Mouse (Mus musculus): Measurements from ENCODE around the gene Gm9887. TPM values are rescaled to one million over a fixed set of nuclear protein-coding genes. Genes with fewer than 3 reads are reported as not detected.
A peak's percentile ranks its signal among the peaks of the same experiment; 100 is the strongest.

The Gm9887 gene
- 1.3 and 2.9 TPM in 2 replicates for polyA plus RNA-seq (2014; fragmentation: Nextera tagmentation; extraction: Ambion mirVana)

DNA sequence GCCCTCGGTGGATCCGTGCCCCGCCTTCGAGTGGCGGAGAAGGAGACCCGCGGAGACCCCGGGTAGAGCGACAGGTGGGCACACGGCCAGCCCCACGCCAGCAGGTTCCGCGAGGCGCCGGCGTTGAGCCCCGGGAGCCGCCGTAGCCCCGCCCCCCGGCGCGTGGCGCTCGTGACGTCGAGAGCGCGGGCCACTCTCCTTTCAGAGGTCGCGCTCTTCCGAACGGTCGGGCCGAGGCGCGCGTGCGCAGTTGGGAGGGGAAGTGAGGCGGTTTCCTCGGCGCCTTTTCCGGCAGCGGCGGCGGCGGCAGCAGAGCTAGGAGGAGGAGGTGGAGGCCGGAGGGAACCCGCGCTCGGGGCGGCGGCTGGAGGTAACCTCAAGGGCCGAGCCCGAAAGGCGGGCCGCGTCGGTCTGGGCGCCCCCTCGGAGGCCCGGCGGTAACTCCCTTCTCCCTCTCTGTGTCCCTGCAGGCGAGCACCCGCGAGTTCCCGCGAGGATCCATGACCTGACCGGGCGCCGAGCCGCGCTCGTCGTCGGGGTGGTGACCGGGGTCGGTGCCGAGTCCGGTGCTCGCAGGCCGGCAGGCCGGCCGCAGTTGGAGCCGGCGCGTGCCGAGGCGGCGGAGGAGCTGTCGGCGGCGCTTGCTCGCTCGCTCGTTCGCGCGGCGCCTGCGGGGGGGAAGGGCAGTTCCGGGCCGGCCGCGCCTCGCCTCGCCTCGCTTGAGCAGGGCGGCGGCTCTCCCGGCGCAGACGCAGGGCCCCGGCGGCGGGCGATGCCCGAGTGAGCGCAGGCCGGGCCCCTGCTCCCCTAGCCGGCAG is at the start of gene Gm9887, which contains the start of gene Arf6:
Gene Gm9887, minus strand, starts transcription at position 605 of the 818 bp plus-strand sequence.
Gene Arf6, plus strand, starts transcription at position 297 of the 818 bp plus-strand sequence.
- Histone ChIP-seq H3K9ac (ENCODE audit: low read depth, low read length) (peak within 1 kb of the TSS; percentile 96), H3K9me3 (ENCODE audit: control insufficient read depth, low read length) (no peaks in the 10 kb centered on the region), H3K4me3 (ENCODE audit: low read length) (peak within 1 kb of the TSS; percentile 80), H3K27ac (ENCODE audit: low read depth, low read length) (peak within 1 kb of the TSS; percentile 95), H3K4me1 (ENCODE audit: control insufficient read depth, insufficient read depth, low read length) (peaks cover 6% of the 10 kb centered on the region; the same call in 1 of the 2 replicates), H3K4me2 (replicated peaks; ENCODE audit: low read depth, low read length) (peak within 1 kb of the TSS; percentile 69), H3K27me3 (ENCODE audit: control insufficient read depth, insufficient read depth, low read length) (no peaks in the 10 kb centered on the region), H3K36me3 (ENCODE audit: control insufficient read depth, insufficient read depth, low read length) (peaks cover 10% of the 10 kb centered on the region; the same call in 1 of the 2 replicates)
- WGBS: under 1% methylated on average over 61 of the region's 121 CpGs
- ATAC-seq (ENCODE audit: low FRiP score, low TSS enrichment): peak; percentile 94

DNA sequence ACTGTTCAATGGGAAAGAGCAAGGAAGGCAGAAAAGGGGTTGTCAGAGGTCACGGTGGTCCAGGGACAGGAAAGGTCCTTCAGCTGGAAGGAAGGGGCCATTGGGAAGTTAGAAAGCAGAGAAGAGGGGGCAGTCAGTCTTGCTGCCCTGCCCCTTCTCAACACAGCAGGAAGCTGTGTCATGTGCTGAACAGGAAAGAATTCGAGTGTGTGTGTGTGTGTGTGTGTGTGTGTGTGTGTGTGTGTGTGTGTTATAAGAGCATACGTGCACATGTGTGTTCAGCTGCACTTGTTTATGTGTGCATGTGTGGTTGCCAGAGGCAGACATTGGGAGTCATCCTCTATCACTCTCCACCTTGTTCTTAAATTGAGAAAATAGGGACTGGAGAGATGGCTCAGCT is 48.5 kb upstream of the Gm9887 start:
- H3K4me3 ChIP-seq (ENCODE audit: low read length): no peak overlapping the region
- no peaks in the 10 kb centered on the region for H3K9me3 ChIP-seq (ENCODE audit: control insufficient read depth, low read length)
- H3K4me2 ChIP-seq (replicated peaks; ENCODE audit: low read depth, low read length): no peak overlapping the region
- no peaks in the 10 kb centered on the region for H3K36me3 ChIP-seq (ENCODE audit: control insufficient read depth, insufficient read depth, low read length)
- no peak overlapping the region for H3K9ac ChIP-seq (ENCODE audit: low read depth, low read length)
- H3K27ac ChIP-seq (ENCODE audit: low read depth, low read length): no peak overlapping the region
- 56% methylated on average over 3 of the region's 3 CpGs for WGBS
- peaks cover 20% of the 10 kb centered on the region for H3K4me1 ChIP-seq (ENCODE audit: control insufficient read depth, insufficient read depth, low read length)
- ATAC-seq (ENCODE audit: low FRiP score, low TSS enrichment): no peak
- H3K27me3 ChIP-seq (ENCODE audit: control insufficient read depth, insufficient read depth, low read length): no peaks in the 10 kb centered on the region

DNA sequence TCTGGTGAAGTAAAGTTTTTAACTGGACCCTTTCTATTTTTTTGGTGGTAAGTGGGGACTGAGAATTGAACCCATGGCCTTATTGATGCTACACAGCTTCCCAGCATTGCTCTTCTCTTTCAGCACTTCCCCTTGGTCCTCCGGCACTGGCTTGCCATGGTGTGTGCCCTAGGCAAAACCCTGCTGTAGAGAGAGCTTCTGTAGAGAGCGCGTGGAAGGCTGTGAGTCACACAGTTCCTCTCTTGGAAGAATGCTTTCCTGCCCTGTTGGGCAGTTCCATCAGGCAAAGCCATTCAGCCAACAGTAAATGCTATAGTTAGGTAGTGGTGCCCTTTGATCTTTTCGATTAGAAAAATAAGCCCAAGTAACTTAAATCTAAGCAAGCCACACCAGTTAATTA is 47.3 kb upstream of the Gm9887 start:
- H3K9ac ChIP-seq (ENCODE audit: low read depth, low read length): no peak overlapping the region
- H3K36me3 ChIP-seq (ENCODE audit: control insufficient read depth, insufficient read depth, low read length): no peaks in the 10 kb centered on the region
- no peak overlapping the region for H3K27ac ChIP-seq (ENCODE audit: low read depth, low read length)
- peaks cover 15% of the 10 kb centered on the region for H3K4me1 ChIP-seq (ENCODE audit: control insufficient read depth, insufficient read depth, low read length)
- no peaks in the 10 kb centered on the region for H3K9me3 ChIP-seq (ENCODE audit: control insufficient read depth, low read length)
- H3K27me3 ChIP-seq (ENCODE audit: control insufficient read depth, insufficient read depth, low read length): no peaks in the 10 kb centered on the region
- H3K4me2 ChIP-seq (replicated peaks; ENCODE audit: low read depth, low read length): no peak overlapping the region
- 63% methylated on average over 4 of the region's 4 CpGs for WGBS
- no peak for ATAC-seq (ENCODE audit: low FRiP score, low TSS enrichment)
- H3K4me3 ChIP-seq (ENCODE audit: low read length): no peak overlapping the region

DNA sequence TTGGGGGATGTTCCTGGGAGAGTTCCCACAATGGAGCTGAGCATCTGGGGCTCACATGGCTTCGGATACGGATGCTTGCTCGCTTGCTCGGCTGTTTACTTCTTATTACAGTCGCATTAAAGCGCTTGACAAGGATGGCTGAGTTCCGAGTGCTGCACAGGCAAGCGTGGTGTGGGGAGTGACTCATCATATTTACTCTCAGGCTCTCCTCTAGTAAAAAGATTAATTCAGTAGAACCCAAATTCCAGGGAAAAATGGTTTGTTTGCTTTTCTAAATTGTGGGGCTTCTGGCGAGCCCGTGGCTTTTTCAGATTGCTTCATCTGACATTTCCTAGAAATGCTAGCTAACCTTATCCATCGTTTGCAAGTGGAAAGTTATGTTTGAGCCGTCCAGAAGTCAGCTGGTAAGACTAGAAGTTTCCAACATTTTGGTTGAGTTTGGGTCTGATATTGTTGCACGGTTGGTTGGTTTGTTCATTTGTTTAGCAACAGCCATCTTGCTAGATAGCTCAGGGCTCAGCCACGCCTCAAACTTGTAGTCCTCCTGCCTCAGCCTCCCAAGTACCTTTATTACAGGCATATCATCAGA is 46.9 kb upstream of the Gm9887 start:
- Histone ChIP-seq H3K4me2 (replicated peaks; ENCODE audit: low read depth, low read length) (no peak overlapping the region), H3K36me3 (ENCODE audit: control insufficient read depth, insufficient read depth, low read length) (no peaks in the 10 kb centered on the region), H3K27me3 (ENCODE audit: control insufficient read depth, insufficient read depth, low read length) (no peaks in the 10 kb centered on the region), H3K4me1 (ENCODE audit: control insufficient read depth, insufficient read depth, low read length) (peaks cover 11% of the 10 kb centered on the region; the same call in 1 of the 2 replicates), H3K9ac (ENCODE audit: low read depth, low read length) (no peak overlapping the region), H3K4me3 (ENCODE audit: low read length) (no peak overlapping the region), H3K27ac (ENCODE audit: low read depth, low read length) (no peak overlapping the region), H3K9me3 (ENCODE audit: control insufficient read depth, low read length) (no peaks in the 10 kb centered on the region)
- WGBS: 58% methylated on average over 14 of the region's 14 CpGs
- ATAC-seq (ENCODE audit: low FRiP score, low TSS enrichment): peak; percentile 58; the same call in 1 of the 2 replicates

DNA sequence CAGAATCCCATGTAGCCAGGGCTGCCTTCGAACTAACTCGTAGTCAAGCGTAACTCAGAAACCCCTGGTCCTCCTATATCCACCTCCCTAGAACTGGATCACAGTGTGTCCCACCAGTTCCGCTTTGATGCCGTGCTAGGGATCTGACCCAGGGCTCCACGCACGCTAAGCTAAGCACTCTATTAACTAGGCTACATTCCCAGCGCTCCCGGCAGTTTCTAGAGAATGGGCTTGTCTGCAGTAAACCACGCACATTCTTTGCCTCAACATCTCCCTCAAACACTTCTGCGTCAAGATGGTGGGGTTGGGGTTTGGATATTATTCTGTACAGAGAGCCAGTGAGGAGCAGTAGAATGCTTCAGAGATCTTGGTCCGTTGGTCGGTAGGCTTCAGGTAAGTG is 46.3 kb upstream of the Gm9887 start:
- Histone ChIP-seq H3K9me3 (ENCODE audit: control insufficient read depth, low read length) (no peaks in the 10 kb centered on the region), H3K27me3 (ENCODE audit: control insufficient read depth, insufficient read depth, low read length) (no peaks in the 10 kb centered on the region), H3K4me3 (ENCODE audit: low read length) (no peak overlapping the region), H3K4me1 (ENCODE audit: control insufficient read depth, insufficient read depth, low read length) (peaks cover 11% of the 10 kb centered on the region; the same call in 1 of the 2 replicates), H3K36me3 (ENCODE audit: control insufficient read depth, insufficient read depth, low read length) (no peaks in the 10 kb centered on the region), H3K27ac (ENCODE audit: low read depth, low read length) (no peak overlapping the region), H3K9ac (ENCODE audit: low read depth, low read length) (no peak overlapping the region), H3K4me2 (replicated peaks; ENCODE audit: low read depth, low read length) (no peak overlapping the region)
- 0 out of 2 replicates have a peak, but pooled peaks have one; percentile 22 for ATAC-seq (ENCODE audit: low FRiP score, low TSS enrichment)
- 68% methylated on average over 13 of the region's 13 CpGs for WGBS

DNA sequence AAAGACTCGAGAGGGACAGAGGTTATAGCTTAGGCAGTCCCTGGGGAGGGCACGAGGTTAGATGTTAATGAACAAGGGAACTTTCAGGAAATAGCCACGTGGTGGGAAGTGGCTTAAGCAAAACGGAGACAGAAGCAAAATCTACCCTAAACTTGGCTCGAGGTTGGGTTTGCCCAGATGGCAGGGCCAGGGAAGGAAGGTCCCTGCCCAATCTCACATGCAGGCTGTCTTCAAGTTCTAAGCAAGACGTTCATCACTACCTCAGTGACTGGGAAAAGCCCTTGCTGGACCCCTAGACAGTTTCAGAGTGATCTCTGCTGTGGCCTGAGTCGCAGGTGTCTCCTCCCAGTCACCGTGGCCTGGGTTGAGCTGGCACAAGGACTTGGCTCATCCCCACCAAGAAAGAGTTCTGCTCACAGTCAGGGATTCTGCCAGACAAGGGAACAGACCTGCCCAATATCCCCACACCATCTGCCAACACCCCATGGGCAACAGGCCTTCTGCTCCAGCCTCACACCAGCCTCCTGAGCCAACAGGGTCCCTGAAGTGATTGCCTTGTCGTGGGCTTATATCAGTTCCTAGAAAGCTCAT is 45.5 kb upstream of the Gm9887 start:
- peaks cover 11% of the 10 kb centered on the region; the same call in 1 of the 2 replicates for H3K4me1 ChIP-seq (ENCODE audit: control insufficient read depth, insufficient read depth, low read length)
- no peak overlapping the region for H3K9ac ChIP-seq (ENCODE audit: low read depth, low read length)
- H3K4me3 ChIP-seq (ENCODE audit: low read length): no peak overlapping the region
- H3K9me3 ChIP-seq (ENCODE audit: control insufficient read depth, low read length): no peaks in the 10 kb centered on the region
- H3K36me3 ChIP-seq (ENCODE audit: control insufficient read depth, insufficient read depth, low read length): no peaks in the 10 kb centered on the region
- WGBS: 44% methylated on average over 9 of the region's 9 CpGs
- no peaks in the 10 kb centered on the region for H3K27me3 ChIP-seq (ENCODE audit: control insufficient read depth, insufficient read depth, low read length)
- ATAC-seq (ENCODE audit: low FRiP score, low TSS enrichment): no peak
- H3K27ac ChIP-seq (ENCODE audit: low read depth, low read length): no peak overlapping the region
- H3K4me2 ChIP-seq (replicated peaks; ENCODE audit: low read depth, low read length): no peak overlapping the region

DNA sequence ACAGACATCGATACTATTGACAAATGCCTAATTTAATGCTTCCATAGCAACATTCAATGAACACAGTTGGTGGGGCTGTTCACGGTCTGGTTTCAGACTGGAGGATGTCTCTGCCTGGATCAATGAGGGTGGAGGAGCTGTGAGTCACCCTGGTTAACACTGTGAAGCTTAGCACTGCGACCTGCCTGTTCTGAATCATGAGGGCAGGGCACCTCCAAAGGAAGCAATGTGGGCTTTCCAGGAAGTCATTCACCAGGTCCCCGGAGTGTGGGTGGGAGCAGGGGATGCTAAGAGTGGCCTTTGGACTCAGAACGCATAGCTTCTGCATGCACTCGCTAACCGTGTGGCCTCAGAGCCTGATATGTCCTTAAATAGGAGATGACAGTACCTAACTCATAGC is 44.5 kb upstream of the Gm9887 start:
- Histone ChIP-seq H3K27me3 (ENCODE audit: control insufficient read depth, insufficient read depth, low read length) (no peaks in the 10 kb centered on the region), H3K4me1 (ENCODE audit: control insufficient read depth, insufficient read depth, low read length) (peaks cover 11% of the 10 kb centered on the region; the same call in 1 of the 2 replicates), H3K36me3 (ENCODE audit: control insufficient read depth, insufficient read depth, low read length) (no peaks in the 10 kb centered on the region), H3K9ac (ENCODE audit: low read depth, low read length) (no peak overlapping the region), H3K27ac (ENCODE audit: low read depth, low read length) (no peak overlapping the region), H3K9me3 (ENCODE audit: control insufficient read depth, low read length) (no peaks in the 10 kb centered on the region), H3K4me2 (replicated peaks; ENCODE audit: low read depth, low read length) (no peak overlapping the region), H3K4me3 (ENCODE audit: low read length) (no peak overlapping the region)
- WGBS: 69% methylated on average over 7 of the region's 7 CpGs
- ATAC-seq (ENCODE audit: low FRiP score, low TSS enrichment): no peak

DNA sequence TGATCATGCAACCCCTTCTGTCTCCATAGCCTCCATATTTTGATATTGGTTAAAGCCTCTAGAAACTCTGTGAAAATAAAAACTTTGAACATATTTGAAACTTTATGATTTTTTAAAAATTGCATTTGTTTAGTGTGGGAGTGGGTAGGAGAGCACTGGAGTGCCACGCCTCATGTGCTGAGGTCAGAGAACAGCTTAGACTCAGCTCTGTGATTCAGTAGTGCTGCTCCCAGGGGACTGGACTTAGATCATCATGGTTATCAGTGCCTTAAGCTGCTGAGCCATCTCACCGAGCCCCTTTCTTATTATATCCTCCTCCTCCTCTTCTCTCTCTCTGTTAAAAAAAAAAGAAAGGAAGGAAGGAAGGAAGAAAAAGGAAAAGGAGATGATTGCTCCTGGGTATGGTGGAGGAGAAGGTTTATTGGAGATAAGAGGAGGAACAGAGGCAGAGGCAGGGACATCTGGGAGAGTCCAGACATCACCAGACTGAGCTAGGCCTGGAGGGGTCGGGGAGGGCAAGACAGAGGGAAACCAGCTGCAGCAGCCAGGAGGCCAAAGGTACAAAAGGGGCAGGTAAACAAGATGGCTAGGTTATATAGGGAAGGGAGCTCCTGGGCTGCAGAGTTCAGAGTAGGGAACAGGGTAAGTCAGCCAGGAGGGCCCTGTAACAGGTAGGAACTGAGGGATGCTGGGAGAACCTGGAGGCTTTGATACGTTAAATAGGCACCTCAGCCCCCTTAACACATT is 42.7 kb upstream of the Gm9887 start:
- Histone ChIP-seq H3K4me1 (ENCODE audit: control insufficient read depth, insufficient read depth, low read length) (peaks cover 11% of the 10 kb centered on the region; the same call in 1 of the 2 replicates), H3K9ac (ENCODE audit: low read depth, low read length) (no peak overlapping the region), H3K27me3 (ENCODE audit: control insufficient read depth, insufficient read depth, low read length) (no peaks in the 10 kb centered on the region), H3K4me3 (ENCODE audit: low read length) (no peak overlapping the region), H3K4me2 (replicated peaks; ENCODE audit: low read depth, low read length) (no peak overlapping the region), H3K27ac (ENCODE audit: low read depth, low read length) (no peak overlapping the region), H3K9me3 (ENCODE audit: control insufficient read depth, low read length) (no peaks in the 10 kb centered on the region), H3K36me3 (ENCODE audit: control insufficient read depth, insufficient read depth, low read length) (no peaks in the 10 kb centered on the region)
- ATAC-seq (ENCODE audit: low FRiP score, low TSS enrichment): no peak
- WGBS: 72% methylated on average over 4 of the region's 4 CpGs
